Mouse (Mus musculus): ENCODE results near the gene Itga3. TPM values are rescaled to one million over a fixed set of nuclear protein-coding genes. Genes with fewer than 3 reads are reported as not detected.

The Itga3 gene
- polyA plus RNA-seq, 1 experiment from 2014 or later = 4.4 TPM

- Histone ChIP-seq H3K9ac (ENCODE audit: low read depth, low read length) (no peak overlapping the region), H3K9me3 (ENCODE audit: control insufficient read depth, low read length) (no peaks in the 10 kb centered on the region), H3K4me3 (ENCODE audit: low read depth, low read length) (no peak overlapping the region), H3K4me2 (replicated peaks; ENCODE audit: low read depth, low read length) (no peak overlapping the region), H3K36me3 (ENCODE audit: control insufficient read depth, insufficient read depth, low read length) (no peaks in the 10 kb centered on the region), H3K4me1 (replicated peaks; ENCODE audit: control insufficient read depth, insufficient read depth, low read length) (0 out of 2 replicates have a peak, but pooled peaks cover 2% of the 10 kb centered on the region), H3K27me3 (ENCODE audit: control insufficient read depth, insufficient read depth, low read length) (no peaks in the 10 kb centered on the region), H3K27ac (ENCODE audit: low read depth, low read length) (no peak overlapping the region)
- ATAC-seq (ENCODE audit: low FRiP score) (no peak), DNase-seq (ENCODE audit: low spot score) (no peak)
- WGBS = 74% methylated on average over 5 of the region's 5 CpGs
These were observed 21.9 kb upstream of the Itga3 start for GRCm38 (mm10) chr11:95098346-95099095.

- 74% methylated on average over 6 of the region's 6 CpGs for WGBS
- no peak overlapping the region for H3K27ac ChIP-seq (ENCODE audit: low read depth, low read length)
- H3K4me1 ChIP-seq (replicated peaks; ENCODE audit: control insufficient read depth, insufficient read depth, low read length) = 0 out of 2 replicates have a peak, but pooled peaks cover 2% of the 10 kb centered on the region
- H3K4me3 ChIP-seq (ENCODE audit: low read depth, low read length) = no peak overlapping the region
- no peaks in the 10 kb centered on the region for H3K9me3 ChIP-seq (ENCODE audit: control insufficient read depth, low read length)
- H3K9ac ChIP-seq (ENCODE audit: low read depth, low read length) = no peak overlapping the region
- no peaks in the 10 kb centered on the region for H3K36me3 ChIP-seq (ENCODE audit: control insufficient read depth, insufficient read depth, low read length)
- no peak for ATAC-seq (ENCODE audit: low FRiP score)
- H3K27me3 ChIP-seq (ENCODE audit: control insufficient read depth, insufficient read depth, low read length) = no peaks in the 10 kb centered on the region
- no peak for DNase-seq (ENCODE audit: low spot score)
- no peak overlapping the region for H3K4me2 ChIP-seq (replicated peaks; ENCODE audit: low read depth, low read length)
These were observed 21.3 kb upstream of the Itga3 start for GRCm38 (mm10) chr11:95097889-95098288.

GRCm38 (mm10) chr11:95096608-95097373 lies 20.2 kb upstream of the Itga3 start:
- Histone ChIP-seq H3K27ac (ENCODE audit: low read depth, low read length) (no peak overlapping the region), H3K4me1 (replicated peaks; ENCODE audit: control insufficient read depth, insufficient read depth, low read length) (0 out of 2 replicates have a peak, but pooled peaks cover 2% of the 10 kb centered on the region), H3K4me3 (ENCODE audit: low read depth, low read length) (no peak overlapping the region), H3K36me3 (ENCODE audit: control insufficient read depth, insufficient read depth, low read length) (no peaks in the 10 kb centered on the region), H3K4me2 (replicated peaks; ENCODE audit: low read depth, low read length) (no peak overlapping the region), H3K27me3 (ENCODE audit: control insufficient read depth, insufficient read depth, low read length) (no peaks in the 10 kb centered on the region), H3K9ac (ENCODE audit: low read depth, low read length) (no peak overlapping the region), H3K9me3 (ENCODE audit: control insufficient read depth, low read length) (no peaks in the 10 kb centered on the region)
- WGBS = 57% methylated on average over 4 of the region's 4 CpGs
- no peak for DNase-seq (ENCODE audit: low spot score)
- no peak for ATAC-seq (ENCODE audit: low FRiP score)

GRCm38 (mm10) chr11:95095596-95095995 lies 19.0 kb upstream of the Itga3 start:
- H3K27ac ChIP-seq (ENCODE audit: low read depth, low read length) = no peak overlapping the region
- H3K4me3 ChIP-seq (ENCODE audit: low read depth, low read length) = no peak overlapping the region
- H3K9ac ChIP-seq (ENCODE audit: low read depth, low read length) = no peak overlapping the region
- no peaks in the 10 kb centered on the region for H3K36me3 ChIP-seq (ENCODE audit: control insufficient read depth, insufficient read depth, low read length)
- no peak overlapping the region for H3K4me2 ChIP-seq (replicated peaks; ENCODE audit: low read depth, low read length)
- no peaks in the 10 kb centered on the region for H3K9me3 ChIP-seq (ENCODE audit: control insufficient read depth, low read length)
- DNase-seq (ENCODE audit: low spot score) = no peak
- WGBS = 77% methylated on average over 10 of the region's 10 CpGs
- H3K27me3 ChIP-seq (ENCODE audit: control insufficient read depth, insufficient read depth, low read length) = no peaks in the 10 kb centered on the region
- 0 out of 2 replicates have a peak, but pooled peaks cover 2% of the 10 kb centered on the region for H3K4me1 ChIP-seq (replicated peaks; ENCODE audit: control insufficient read depth, insufficient read depth, low read length)
- ATAC-seq (ENCODE audit: low FRiP score) = no peak

- no peak overlapping the region for H3K4me2 ChIP-seq (replicated peaks; ENCODE audit: low read depth, low read length)
- H3K27me3 ChIP-seq (ENCODE audit: control insufficient read depth, insufficient read depth, low read length) = no peaks in the 10 kb centered on the region
- 0 out of 2 replicates have a peak, but pooled peaks cover 2% of the 10 kb centered on the region for H3K4me1 ChIP-seq (replicated peaks; ENCODE audit: control insufficient read depth, insufficient read depth, low read length)
- WGBS = 84% methylated on average over 5 of the region's 5 CpGs
- H3K9ac ChIP-seq (ENCODE audit: low read depth, low read length) = no peak overlapping the region
- no peaks in the 10 kb centered on the region for H3K9me3 ChIP-seq (ENCODE audit: control insufficient read depth, low read length)
- H3K4me3 ChIP-seq (ENCODE audit: low read depth, low read length) = no peak overlapping the region
- no peak overlapping the region for H3K27ac ChIP-seq (ENCODE audit: low read depth, low read length)
- ATAC-seq (ENCODE audit: low FRiP score) (no peak), DNase-seq (ENCODE audit: low spot score) (no peak)
- no peaks in the 10 kb centered on the region for H3K36me3 ChIP-seq (ENCODE audit: control insufficient read depth, insufficient read depth, low read length)
These were observed 16.5 kb upstream of the Itga3 start for GRCm38 (mm10) chr11:95093077-95093476.

DNA sequence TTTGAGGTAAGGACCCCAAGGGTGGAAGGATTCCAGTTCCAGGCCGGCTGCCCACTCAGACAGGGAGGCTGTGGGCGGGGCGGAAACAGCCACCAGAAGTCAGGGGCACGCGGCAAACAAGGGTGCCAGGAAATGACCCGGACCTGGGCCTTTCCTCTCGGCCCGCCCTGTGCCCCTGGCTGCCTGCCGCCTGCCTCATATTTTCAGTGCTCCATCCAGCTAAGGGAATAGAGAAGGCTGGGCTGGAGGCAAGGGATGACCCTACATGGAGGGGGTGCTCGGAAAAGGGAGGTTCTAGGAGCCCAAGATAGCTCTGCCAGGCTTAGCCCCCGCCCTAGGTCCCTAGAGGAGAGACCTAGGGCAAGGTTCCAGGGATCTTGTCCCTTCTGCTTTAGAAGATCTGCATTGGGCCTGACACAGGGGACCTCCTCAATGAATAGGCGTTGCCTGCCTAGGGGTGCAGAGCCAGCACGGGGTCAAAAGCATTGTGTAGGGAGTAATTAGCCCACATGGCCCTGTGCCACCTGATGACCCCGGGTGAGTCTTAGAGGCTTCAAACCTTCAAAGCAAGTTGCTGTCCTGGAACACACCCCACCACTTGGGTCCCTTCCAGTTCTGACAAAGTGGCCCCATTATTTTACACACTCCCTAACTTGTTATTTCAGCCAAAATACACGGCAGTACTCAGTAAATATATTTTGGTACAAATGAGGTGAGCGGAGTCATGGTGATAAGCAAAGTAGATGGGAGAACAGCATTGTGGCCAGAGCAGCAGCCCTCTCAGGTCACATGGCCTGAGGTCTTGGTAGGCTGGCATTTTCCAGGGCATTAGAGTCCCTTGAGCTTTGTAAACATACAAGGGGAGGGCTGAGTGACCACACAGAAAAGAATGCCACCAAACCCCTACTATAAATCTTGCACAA lies 12.5 kb upstream of the Itga3 start:
- no peak overlapping the region for H3K4me3 ChIP-seq (ENCODE audit: low read depth, low read length)
- no peak for ATAC-seq (ENCODE audit: low FRiP score)
- 78% methylated on average over 16 of the region's 16 CpGs for WGBS

DNA sequence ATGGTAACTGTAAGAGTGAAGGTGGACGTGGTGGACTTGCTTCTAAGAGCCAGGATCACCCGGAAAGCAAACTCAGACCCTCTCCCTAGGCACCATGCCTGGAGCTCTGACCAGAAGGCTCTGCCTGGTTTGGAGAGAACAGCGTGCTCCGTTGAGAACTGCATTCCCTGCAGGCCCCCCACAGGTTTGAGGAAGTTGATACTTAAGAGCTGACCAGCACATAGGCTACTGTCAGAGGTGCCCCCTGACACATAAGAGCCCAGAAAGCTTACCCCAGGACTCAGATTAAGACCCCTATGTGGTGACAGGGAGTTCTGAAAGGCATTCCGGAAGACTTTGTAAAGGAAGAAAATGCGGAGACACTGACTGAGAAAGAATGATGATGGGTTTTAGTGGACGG lies 11.7 kb upstream of the Itga3 start:
- Histone ChIP-seq H3K4me1 (replicated peaks; ENCODE audit: control insufficient read depth, insufficient read depth, low read length) (no peaks in the 10 kb centered on the region), H3K27me3 (ENCODE audit: control insufficient read depth, insufficient read depth, low read length) (no peaks in the 10 kb centered on the region), H3K9me3 (ENCODE audit: control insufficient read depth, low read length) (no peaks in the 10 kb centered on the region), H3K4me3 (ENCODE audit: low read depth, low read length) (no peak overlapping the region), H3K4me2 (replicated peaks; ENCODE audit: low read depth, low read length) (no peak overlapping the region), H3K27ac (ENCODE audit: low read depth, low read length) (no peak overlapping the region), H3K9ac (ENCODE audit: low read depth, low read length) (no peak overlapping the region), H3K36me3 (ENCODE audit: control insufficient read depth, insufficient read depth, low read length) (no peaks in the 10 kb centered on the region)
- 47% methylated on average over 7 of the region's 7 CpGs for WGBS
- ATAC-seq (ENCODE audit: low FRiP score) (no peak), DNase-seq (ENCODE audit: low spot score) (no peak)

More for the DNA sequence above, 12.5 kb upstream of the Itga3 start:
- no peak overlapping the region for H3K4me2 ChIP-seq (replicated peaks; ENCODE audit: low read depth, low read length)
- H3K9ac ChIP-seq (ENCODE audit: low read depth, low read length) = no peak overlapping the region
- DNase-seq (ENCODE audit: low spot score) = no peak
- no peak overlapping the region for H3K27ac ChIP-seq (ENCODE audit: low read depth, low read length)
- no peaks in the 10 kb centered on the region for H3K36me3 ChIP-seq (ENCODE audit: control insufficient read depth, insufficient read depth, low read length)
- H3K27me3 ChIP-seq (ENCODE audit: control insufficient read depth, insufficient read depth, low read length) = no peaks in the 10 kb centered on the region
- no peaks in the 10 kb centered on the region for H3K9me3 ChIP-seq (ENCODE audit: control insufficient read depth, low read length)
- no peaks in the 10 kb centered on the region for H3K4me1 ChIP-seq (replicated peaks; ENCODE audit: control insufficient read depth, insufficient read depth, low read length)
